Mouse (Mus musculus) right cerebral cortex, adult 2 months (tissue): ENCODE data around the gene Trmt1l.

Experiments used
- DNase-seq, 2 experiments: peaks; one replicate each; pipeline ENCODE4 v3.0.0; 2021 to 2022; ENCODE audit warnings: low spot score in 2 of 2

Gene Trmt1l

GRCm38 (mm10) chr1:151494711-151495110 lies 66.4 kb downstream of the Trmt1l start:
- no peak for DNase-seq

GRCm38 (mm10) chr1:151495635-151496285 lies 67.4 kb downstream of the Trmt1l start:
- DNase-seq, result no peak

- DNase-seq, result peak in 1 of 2 experiments; percentile 13
Observed at GRCm38 (mm10) chr1:151497028-151497427, 68.7 kb downstream of the Trmt1l start.

- no peak for DNase-seq
Observed at GRCm38 (mm10) chr1:151497942-151498341, 69.6 kb downstream of the Trmt1l start.

- DNase-seq, result no peak
Observed at GRCm38 (mm10) chr1:151498381-151498780, 70.0 kb downstream of the Trmt1l start.

GRCm38 (mm10) chr1:151499815-151500501 lies 71.6 kb downstream of the Trmt1l start:
- DNase-seq, result peak; percentile 26 to 42

- peak; percentile 75 to 86 for DNase-seq
Observed at GRCm38 (mm10) chr1:151500531-151501361, 72.4 kb downstream of the Trmt1l start, which contains the start of gene Rnf2. TSS of gene Rnf2 (minus strand) at chr1:151500955.
